Mouse (Mus musculus): ENCODE data around the gene Pip5k1a. TPM values are rescaled to one million over a fixed set of nuclear protein-coding genes. Genes with fewer than 3 reads are reported as not detected.
"Not testable (repeated sequence)": the region's sequence is repeated elsewhere in the genome, so short reads cannot be mapped to it uniquely, and the experiment has no call there.

Gene Pip5k1a
- polyA plus RNA-seq, 1 experiment = not detected

GRCm38 (mm10) chr3:95124246-95124645 lies 17.5 kb upstream of the Pip5k1a start, which contains the start of gene Tmod4:
Gene Tmod4 (plus strand): TSS chr3:95124476.
- peak within 1 kb of the TSS; percentile 33 for H3K27ac ChIP-seq (ENCODE audit: insufficient read depth, low read depth, low read length)
- WGBS = 64% methylated on average over 6 of the region's 6 CpGs
- no peak for TF ChIP-seq POLR2A (IDR thresholded peaks at IDR 0.05; ENCODE audit: insufficient read depth, low read depth, low read length)
- TF ChIP-seq CTCF (IDR thresholded peaks at IDR 0.05; ENCODE audit: insufficient read depth, low read depth, low read length) = no peak; the same call in 1 of the 2 replicates

GRCm38 (mm10) chr3:95121580-95121979 lies 14.8 kb upstream of the Pip5k1a start:
- Histone ChIP-seq H3K4me3 (ENCODE audit: insufficient read depth, low read depth, low read length) (no peak overlapping the region), H3K27ac (ENCODE audit: insufficient read depth, low read depth, low read length) (no peak overlapping the region), H3K4me1 (ENCODE audit: control insufficient read depth, insufficient read depth, low read length) (peaks cover 7% of the 10 kb centered on the region)
- TF ChIP-seq CTCF (IDR thresholded peaks at IDR 0.05; ENCODE audit: insufficient read depth, low read depth, low read length) (no peak), POLR2A (IDR thresholded peaks at IDR 0.05; ENCODE audit: insufficient read depth, low read depth, low read length) (no peak)
- WGBS = 80% methylated on average over 6 of the region's 6 CpGs

More at GRCm38 (mm10) chr3:95124246-95124645, 17.5 kb upstream of the Pip5k1a start, which contains the start of gene Tmod4:
- Histone ChIP-seq H3K4me3 (ENCODE audit: insufficient read depth, low read depth, low read length) (no peak within 1 kb of the TSS), H3K4me1 (ENCODE audit: control insufficient read depth, insufficient read depth, low read length) (peaks cover 7% of the 10 kb centered on the region)

- no peaks in the 10 kb centered on the region for H3K4me1 ChIP-seq (ENCODE audit: control insufficient read depth, insufficient read depth, low read length)
- no peak for TF ChIP-seq POLR2A (IDR thresholded peaks at IDR 0.05; ENCODE audit: insufficient read depth, low read depth, low read length)
- no peak for TF ChIP-seq CTCF (IDR thresholded peaks at IDR 0.05; ENCODE audit: insufficient read depth, low read depth, low read length)
- H3K4me3 ChIP-seq (ENCODE audit: insufficient read depth, low read depth, low read length) = no peak overlapping the region
- H3K27ac ChIP-seq (ENCODE audit: insufficient read depth, low read depth, low read length) = no peak overlapping the region
- 93% methylated on average over 2 of the region's 2 CpGs for WGBS
Measured at GRCm38 (mm10) chr3:95117751-95118150, 11.0 kb upstream of the Pip5k1a start.

GRCm38 (mm10) chr3:95112760-95113159 lies 6.0 kb upstream of the Pip5k1a start:
- H3K4me1 ChIP-seq (ENCODE audit: control insufficient read depth, insufficient read depth, low read length) = no peaks in the 10 kb centered on the region
- no peak overlapping the region for H3K4me3 ChIP-seq (ENCODE audit: insufficient read depth, low read depth, low read length)
- WGBS = 97% methylated on average over 1 of the region's 1 CpGs

GRCm38 (mm10) chr3:95110911-95111726 lies 4.4 kb upstream of the Pip5k1a start, which contains the start of gene Vps72:
Gene Vps72 (plus strand): TSS chr3:95111022.
- peak within 1 kb of the TSS; percentile 65 for H3K27ac ChIP-seq (ENCODE audit: insufficient read depth, low read depth, low read length)
- TF ChIP-seq CTCF (IDR thresholded peaks at IDR 0.05; ENCODE audit: insufficient read depth, low read depth, low read length) (no peak), POLR2A (IDR thresholded peaks at IDR 0.05; ENCODE audit: insufficient read depth, low read depth, low read length) (peak; percentile 64)
- WGBS = under 1% methylated on average over 54 of the region's 54 CpGs
- peak within 1 kb of the TSS; percentile 69 for H3K4me3 ChIP-seq (ENCODE audit: insufficient read depth, low read depth, low read length)
- no peaks in the 10 kb centered on the region for H3K4me1 ChIP-seq (ENCODE audit: control insufficient read depth, insufficient read depth, low read length)

More at GRCm38 (mm10) chr3:95112760-95113159, 6.0 kb upstream of the Pip5k1a start:
- TF ChIP-seq CTCF (IDR thresholded peaks at IDR 0.05; ENCODE audit: insufficient read depth, low read depth, low read length) = no peak
- no peak for TF ChIP-seq POLR2A (IDR thresholded peaks at IDR 0.05; ENCODE audit: insufficient read depth, low read depth, low read length)
- no peak overlapping the region for H3K27ac ChIP-seq (ENCODE audit: insufficient read depth, low read depth, low read length)

- TF ChIP-seq POLR2A (IDR thresholded peaks at IDR 0.05; ENCODE audit: insufficient read depth, low read depth, low read length) = no peak
- 63% methylated on average over 2 of the region's 2 CpGs for WGBS
- H3K27ac ChIP-seq (ENCODE audit: insufficient read depth, low read depth, low read length) = no peak overlapping the region
Measured at GRCm38 (mm10) chr3:95107898-95108297, 1.2 kb upstream of the Pip5k1a start.

GRCm38 (mm10) chr3:95107308-95107707 lies 578 bp upstream of the Pip5k1a start:
- H3K4me3 ChIP-seq (ENCODE audit: insufficient read depth, low read depth, low read length); H3K4me1 ChIP-seq (ENCODE audit: control insufficient read depth, insufficient read depth, low read length); H3K27ac ChIP-seq (ENCODE audit: insufficient read depth, low read depth, low read length): not testable (repeated sequence)

More at GRCm38 (mm10) chr3:95107898-95108297, 1.2 kb upstream of the Pip5k1a start:
- no peaks in the 10 kb centered on the region; the same call in 1 of the 2 replicates for H3K4me1 ChIP-seq (ENCODE audit: control insufficient read depth, insufficient read depth, low read length)
- H3K4me3 ChIP-seq (ENCODE audit: insufficient read depth, low read depth, low read length) = no peak overlapping the region

GRCm38 (mm10) chr3:95105586-95106337 lies 968 bp downstream of the Pip5k1a start:
- TF ChIP-seq CTCF (IDR thresholded peaks at IDR 0.05; ENCODE audit: insufficient read depth, low read depth, low read length) (no peak), POLR2A (IDR thresholded peaks at IDR 0.05; ENCODE audit: insufficient read depth, low read depth, low read length) (no peak)
- peak overlapping the region; percentile 69 for H3K27ac ChIP-seq (ENCODE audit: insufficient read depth, low read depth, low read length)
- no peaks in the 10 kb centered on the region; the same call in 1 of the 2 replicates for H3K4me1 ChIP-seq (ENCODE audit: control insufficient read depth, insufficient read depth, low read length)
- peak overlapping the region; percentile 85 for H3K4me3 ChIP-seq (ENCODE audit: insufficient read depth, low read depth, low read length)
- under 1% methylated on average over 16 of the region's 16 CpGs for WGBS

GRCm38 (mm10) chr3:95105121-95105520 lies 1.6 kb downstream of the Pip5k1a start:
- TF ChIP-seq CTCF (IDR thresholded peaks at IDR 0.05; ENCODE audit: insufficient read depth, low read depth, low read length) (no peak), POLR2A (IDR thresholded peaks at IDR 0.05; ENCODE audit: insufficient read depth, low read depth, low read length) (no peak)
- H3K4me3 ChIP-seq (ENCODE audit: insufficient read depth, low read depth, low read length) = peak overlapping the region; percentile 21
- WGBS = 29% methylated on average over 4 of the region's 4 CpGs
- H3K27ac ChIP-seq (ENCODE audit: insufficient read depth, low read depth, low read length) = no peak overlapping the region
- H3K4me1 ChIP-seq (ENCODE audit: control insufficient read depth, insufficient read depth, low read length) = no peaks in the 10 kb centered on the region; the same call in 1 of the 2 replicates
